Mouse (Mus musculus) liver, postnatal 0 days (tissue): ENCODE measurements around the gene Kcnk4. TPM values are rescaled to one million over a fixed set of nuclear protein-coding genes. Genes with fewer than 3 reads are reported as not detected.

ENCODE experiments used
- ATAC-seq: fragments of 200-750 bp; cut with Nextera tagmentation; 2 replicates; pipeline ENCODE4 v1.8.0; 2017; ENCODE audit warnings: mild to moderate bottlenecking, moderate library complexity
- DNase-seq: peaks from one replicate; pipeline ENCODE4 v3.0.0-alpha.2; 2016
- H3K27ac ChIP-seq: fragments of 300-500 bp; sonication (generic); 2 replicates; pipeline ENCODE4 v1.5.1; 2014; ENCODE audit warnings: antibody characterized with exemption, moderate library complexity, mild to moderate bottlenecking, low read depth
- H3K27me3 ChIP-seq: fragments of 300-500 bp; sonication (generic); 2 replicates; pipeline ENCODE4 v1.6.1; 2014; ENCODE audit warnings: low read length, control low read depth, mixed read lengths; ENCODE audit not compliant: insufficient read depth
- H3K36me3 ChIP-seq: fragments of 300-500 bp; sonication (generic); replicated peaks from 2 replicates; pipeline ENCODE4 v1.6.1; 2014; ENCODE audit warnings: mild to moderate bottlenecking, control low read depth, low read length, moderate library complexity, mixed read lengths; ENCODE audit not compliant: insufficient read depth
- H3K4me1 ChIP-seq: fragments of 300-500 bp; sonication (generic); 2 replicates; pipeline ENCODE4 v1.6.1; 2014; ENCODE audit warnings: antibody characterized with exemption, mild to moderate bottlenecking, control low read depth; ENCODE audit not compliant: insufficient read depth
- H3K4me2 ChIP-seq: fragments of 300-500 bp; sonication (generic); 2 replicates; pipeline ENCODE4 v1.6.1; 2014; ENCODE audit warnings: low read depth, mild to moderate bottlenecking, low read length, moderate library complexity, mixed read lengths
- H3K4me3 ChIP-seq: fragments of 300-500 bp; sonication (generic); 2 replicates; pipeline ENCODE4 v1.5.1; 2014; ENCODE audit warnings: low read depth, low read length
- H3K9ac ChIP-seq: fragments of 300-500 bp; sonication (generic); replicated peaks from 2 replicates; pipeline ENCODE4 v1.6.1; 2014; ENCODE audit warnings: mild to moderate bottlenecking, moderate library complexity
- H3K9me3 ChIP-seq: fragments of 300-500 bp; sonication (generic); 2 replicates; pipeline ENCODE4 v1.6.1; 2016; ENCODE audit warnings: mild to moderate bottlenecking, control low read depth, low read length, mixed read lengths
- CTCF ChIP-seq: sonication (generic); IDR thresholded peaks from 2 replicates; pipeline ENCODE4 v1.5.1; 2016; ENCODE audit warnings: antibody characterized with exemption, low read depth
- EP300 ChIP-seq: IDR thresholded peaks from 2 replicates; pipeline ENCODE4 v1.6.1; 2016; ENCODE audit warnings: antibody characterized with exemption, low read depth, mild to moderate bottlenecking
- WGBS: fragments of 180-500 bp; shearing (Covaris S2); extraction: QIAGEN DNeasy Blood & Tissue Kit; methylation state at CpG from one replicate; pipeline ENCODE4 v1.1.7; 2014; ENCODE audit not compliant: insufficient replicate concordance; 5-methylcytosine and 5-hydroxymethylcytosine counted together
- microRNA-seq: library from miRNA; unstranded; fragments of <30 nt; microRNA quantifications from one replicate; pipeline ENCODE4, GENCODE M21; 2016
- polyA plus RNA-seq: library from polyadenylated mRNA; unstranded; fragments of >200 nt; fragmentation: Nextera tagmentation; extraction: Ambion mirVana; gene quantifications from 2 replicates; pipeline ENCODE4 v1.2.1, GENCODE M21; 2015

Kcnk4 gene
- polyA plus RNA-seq, 1 experiment from 2014 or later, result 0.09 TPM

DNA sequence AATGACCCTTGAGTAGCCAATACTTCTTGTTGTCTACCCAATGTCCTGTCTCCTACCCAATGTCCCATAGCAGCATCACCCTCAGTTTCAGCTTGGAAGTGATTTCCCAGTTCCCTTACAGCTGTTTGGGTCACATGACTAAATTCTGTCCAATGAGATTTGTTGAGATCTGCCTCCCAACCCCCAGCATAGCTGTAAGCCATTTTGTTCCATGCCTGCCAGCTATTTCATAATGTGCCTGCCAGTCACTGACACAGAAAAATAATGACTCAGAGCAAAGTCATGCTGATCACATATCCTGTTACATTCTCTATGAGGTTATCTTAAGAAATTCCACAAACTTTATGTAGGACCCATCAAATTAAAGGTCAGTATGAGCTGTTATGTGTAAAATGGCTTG is 57.5 kb downstream of the Kcnk4 start:
- DNase-seq, result peak; percentile 44
- H3K9me3 ChIP-seq, result no peaks in the 10 kb centered on the region
- no peaks in the 10 kb centered on the region for H3K27me3 ChIP-seq
- no peak for TF ChIP-seq CTCF
- no peak for TF ChIP-seq EP300
- no peaks in the 10 kb centered on the region for H3K36me3 ChIP-seq
- no peak overlapping the region for H3K27ac ChIP-seq
- H3K4me1 ChIP-seq, result no peaks in the 10 kb centered on the region; the same call in 1 of the 2 replicates
- H3K4me2 ChIP-seq, result no peak overlapping the region
- no peak overlapping the region for H3K9ac ChIP-seq
- H3K4me3 ChIP-seq, result no peak overlapping the region
- peak; percentile 88 for ATAC-seq

DNA sequence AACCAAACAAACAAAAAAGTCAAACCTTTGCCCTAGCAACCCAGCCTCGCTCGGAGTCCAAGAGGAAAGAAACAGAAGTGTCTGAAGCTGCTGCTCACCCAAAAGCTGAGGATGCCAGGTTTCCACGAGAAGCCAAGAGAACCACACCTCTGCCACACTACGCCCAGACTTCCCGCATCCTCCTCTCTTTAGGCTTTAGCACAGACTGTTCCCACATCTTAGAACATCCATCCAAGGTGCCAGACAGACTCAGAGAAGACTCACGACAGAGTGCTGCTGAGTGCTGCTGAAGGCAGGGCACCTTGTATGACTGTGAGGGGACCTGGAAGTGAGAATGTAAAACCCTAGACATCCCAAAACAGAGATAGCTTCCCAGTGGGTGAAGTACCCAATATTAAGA is 58.5 kb downstream of the Kcnk4 start:
- no peak overlapping the region for H3K4me2 ChIP-seq
- no peak overlapping the region for H3K9ac ChIP-seq
- no peak for ATAC-seq
- H3K9me3 ChIP-seq, result no peaks in the 10 kb centered on the region
- no peak overlapping the region for H3K27ac ChIP-seq
- H3K4me1 ChIP-seq, result peaks cover 9% of the 10 kb centered on the region
- WGBS, result 66% methylated on average over 6 of the region's 6 CpGs
- no peak for TF ChIP-seq EP300
- no peak for TF ChIP-seq CTCF
- H3K36me3 ChIP-seq, result no peaks in the 10 kb centered on the region
- H3K4me3 ChIP-seq, result no peak overlapping the region
- no peak for DNase-seq
- no peaks in the 10 kb centered on the region for H3K27me3 ChIP-seq

DNA sequence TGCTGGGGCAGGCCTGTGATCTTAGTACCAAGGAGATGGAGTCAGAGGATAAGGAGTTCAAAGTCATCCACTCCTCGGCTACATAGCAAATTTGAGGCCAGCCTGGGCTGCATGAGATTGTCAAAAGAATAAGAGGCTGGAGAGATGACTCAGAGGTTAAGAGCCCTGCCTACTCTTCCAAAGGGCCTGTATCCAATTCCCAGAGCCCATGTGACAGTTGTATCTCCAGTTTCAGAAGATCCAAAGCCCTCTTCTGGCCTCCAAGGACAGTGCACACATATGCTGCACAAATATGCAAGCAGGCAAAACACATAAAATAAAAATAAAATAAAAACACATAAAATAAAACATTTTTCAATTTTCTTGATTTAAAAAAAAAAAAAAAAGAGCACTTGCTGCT is 60.1 kb downstream of the Kcnk4 start:
- DNase-seq (no peak), ATAC-seq (no peak)
- TF ChIP-seq EP300, result no peak
- H3K27ac ChIP-seq, result no peak overlapping the region
- no peaks in the 10 kb centered on the region for H3K9me3 ChIP-seq
- peaks cover 13% of the 10 kb centered on the region for H3K4me1 ChIP-seq
- H3K27me3 ChIP-seq, result no peaks in the 10 kb centered on the region
- H3K4me2 ChIP-seq, result no peak overlapping the region
- H3K4me3 ChIP-seq, result no peak overlapping the region
- no peaks in the 10 kb centered on the region for H3K36me3 ChIP-seq
- no peak overlapping the region for H3K9ac ChIP-seq
- WGBS, result 62% methylated on average over 1 of the region's 1 CpGs

Small RNA genes lying within 50 kb of the gene (microRNA-seq; reads per million reads assigned to microRNA genes)
- gene Mir6990, result 2.0 reads per million

Other genes starting within 250 kb of the Kcnk4 start
- gene Rps6ka4, start 93.9 kb downstream of the Kcnk4 start, polyA plus RNA-seq, result 4.2 and 5.2 TPM in 2 replicates
- 2.6 and 2.8 TPM in 2 replicates for gene Ccdc88b, start 76.3 kb downstream of the Kcnk4 start, polyA plus RNA-seq
- 67.1 and 68.6 TPM in 2 replicates for gene Trmt112, start 24.8 kb downstream of the Kcnk4 start, polyA plus RNA-seq
- gene Prdx5, start 24.4 kb downstream of the Kcnk4 start, polyA plus RNA-seq, result 371 and 389 TPM in 2 replicates
- 7.7 and 8.2 TPM in 2 replicates for gene Esrra, start 12.7 kb downstream of the Kcnk4 start, polyA plus RNA-seq
- gene Catsperz, start 9.1 kb downstream of the Kcnk4 start, polyA plus RNA-seq, result 0.81 TPM in 2 replicates
- gene Bad, start 7.3 kb upstream of the Kcnk4 start, polyA plus RNA-seq, result 29.9 and 30.6 TPM in 2 replicates
- gene Gpr137, start 8.0 kb upstream of the Kcnk4 start, polyA plus RNA-seq, result 8.9 and 10.2 TPM in 2 replicates
- 48.3 and 57.2 TPM in 2 replicates for gene Ppp1r14b, start 40.5 kb upstream of the Kcnk4 start, polyA plus RNA-seq
- 3.5 and 3.6 TPM in 2 replicates for gene Plcb3, start 42.0 kb upstream of the Kcnk4 start, polyA plus RNA-seq
- 78.5 and 79.0 TPM in 2 replicates for gene Fkbp2, start 46.0 kb upstream of the Kcnk4 start, polyA plus RNA-seq
- gene Vegfb, start 53.1 kb upstream of the Kcnk4 start, polyA plus RNA-seq, result 11.9 and 13.7 TPM in 2 replicates
- 10.9 and 11.2 TPM in 2 replicates for gene Dnajc4, start 58.1 kb upstream of the Kcnk4 start, polyA plus RNA-seq
- 11.6 and 14.5 TPM in 2 replicates for gene Nudt22, start 61.6 kb upstream of the Kcnk4 start, polyA plus RNA-seq
- 2.9 and 4.1 TPM in 2 replicates for gene Trpt1, start 61.6 kb upstream of the Kcnk4 start, polyA plus RNA-seq
- gene Fermt3, start 85.0 kb upstream of the Kcnk4 start, polyA plus RNA-seq, result 60.5 and 70.2 TPM in 2 replicates
- gene Stip1, start 105.5 kb upstream of the Kcnk4 start, polyA plus RNA-seq, result 47.2 and 51.4 TPM in 2 replicates
- 11.7 and 14.9 TPM in 2 replicates for gene Macrod1, start 122.3 kb upstream of the Kcnk4 start, polyA plus RNA-seq
- 0.12 and 0.21 TPM in 2 replicates for gene Flrt1, start 171.2 kb upstream of the Kcnk4 start, polyA plus RNA-seq